Mouse (Mus musculus): ENCODE results near the gene Cd52. TPM values are rescaled to one million over a fixed set of nuclear protein-coding genes. Genes with fewer than 3 reads are reported as not detected.

Cd52 gene
- total and polyA plus RNA-seq, 3 experiments: 1,886 to 5,448 (median 2,306) TPM

DNA sequence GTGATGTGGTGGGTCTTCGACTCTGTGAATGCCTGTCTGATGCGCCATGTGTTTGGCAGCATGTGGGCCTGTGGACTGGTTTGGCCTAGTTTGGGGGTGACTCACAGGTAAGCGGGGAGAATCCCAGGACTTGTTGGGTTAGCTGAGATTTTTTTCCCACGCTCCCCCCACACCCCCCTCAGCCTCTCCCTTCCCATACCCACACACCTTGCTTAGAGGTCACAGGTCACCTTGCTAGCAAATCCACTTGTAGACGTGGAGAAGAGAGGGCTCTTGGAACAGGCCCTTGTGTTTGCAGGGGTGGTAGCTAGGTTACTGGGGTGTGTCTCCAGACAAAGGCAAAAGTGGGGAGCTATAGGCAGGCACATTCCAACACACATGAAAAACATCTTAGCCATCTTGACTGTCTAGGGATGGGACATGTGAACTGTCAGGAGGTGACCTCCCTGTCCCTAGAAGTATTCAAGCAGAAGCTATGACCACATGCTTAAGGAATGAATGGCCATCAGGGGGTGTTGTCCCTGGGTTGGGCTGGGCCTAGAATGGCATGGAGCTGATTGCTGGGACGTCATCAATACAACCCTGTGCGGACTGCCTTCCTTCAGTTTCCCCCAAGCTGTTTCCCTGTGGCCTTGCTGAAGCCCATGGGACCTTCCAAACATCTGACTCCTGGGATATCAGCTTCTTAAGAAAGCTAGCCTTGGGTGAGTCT is 26.9 kb downstream of the Cd52 start:
- dilution Hi-C loops (cut with MboI; ENCODE audit: extremely low pct_ligation_motif_present, extremely low pct_unique_long_range_greater_than_20kb, low sequenced_read_pairs): no loop called here
- H3K4me3 ChIP-seq (replicated peaks in 1 of 3; ENCODE audit: low read depth in 2 of 3, low read length in 2 of 3, poor library complexity in 1 of 3): no peak overlapping the region
- in situ Hi-C loops (cut with MboI; ENCODE audit: low pct_ligation_motif_present, low pct_unique_long_range_greater_than_20kb, low sequenced_read_pairs): no loop called here
- H3K4me1 ChIP-seq (ENCODE audit: control insufficient read depth in 1 of 2, insufficient read depth in 2 of 2): peaks cover 3 to 12% of the 10 kb centered on the region in 2 experiments
- H3K27ac ChIP-seq (ENCODE audit: insufficient read depth, low read depth): no peak overlapping the region
- H3K4me2 ChIP-seq (ENCODE audit: insufficient read depth, low read depth, poor library complexity, severe bottlenecking): no peak overlapping the region
- no peak for DNase-seq (ENCODE audit: extremely low read depth)
- H3K9me3 ChIP-seq (replicated peaks; ENCODE audit: low read length): no peaks in the 10 kb centered on the region
- H3K79me2 ChIP-seq (replicated peaks; ENCODE audit: control insufficient read depth, extremely low read depth, insufficient read depth, poor library complexity, severe bottlenecking): no peaks in the 10 kb centered on the region
- no peaks in the 10 kb centered on the region for H3K36me3 ChIP-seq (replicated peaks in 1 of 2; ENCODE audit: control insufficient read depth in 1 of 2, insufficient read depth in 1 of 2, low read length in 1 of 2)
- peaks cover 2% of the 10 kb centered on the region for H3K27me3 ChIP-seq (replicated peaks)
- no peak for TF ChIP-seq JUND (conservative IDR thresholded peaks at IDR 0.05; ENCODE audit: low read depth, low read length)
- no peak for TF ChIP-seq EP300 (IDR thresholded peaks at IDR 0.05; ENCODE audit: low read length)
- TF ChIP-seq RAD21 (IDR thresholded peaks at IDR 0.05; ENCODE audit: low read depth, low read length): no peak
- TF ChIP-seq ETS1 (conservative IDR thresholded peaks at IDR 0.05; ENCODE audit: low read depth, low read length): no peak
- TF ChIP-seq SMC3 (IDR thresholded peaks at IDR 0.05; ENCODE audit: low read depth, low read length): no peak
- no peak for TF ChIP-seq HCFC1 (IDR thresholded peaks at IDR 0.05; ENCODE audit: low read depth, low read length)
- no peak for TF ChIP-seq CTCF (conservative IDR thresholded peaks at IDR 0.05 in 1 of 2, IDR thresholded peaks at IDR 0.05 in 1 of 2; ENCODE audit: low read depth in 2 of 2, low read length in 2 of 2)
- TF ChIP-seq JUN (IDR thresholded peaks at IDR 0.05; ENCODE audit: insufficient read depth, low read depth, low read length): no peak
- TF ChIP-seq ZC3H11A (IDR thresholded peaks at IDR 0.05; ENCODE audit: low read depth, low read length): no peak
- no peak for TF ChIP-seq NELFE (IDR thresholded peaks at IDR 0.05; ENCODE audit: low read depth, low read length)
- no peak overlapping the region for H3K9ac ChIP-seq (ENCODE audit: insufficient read depth, low read depth)

DNA sequence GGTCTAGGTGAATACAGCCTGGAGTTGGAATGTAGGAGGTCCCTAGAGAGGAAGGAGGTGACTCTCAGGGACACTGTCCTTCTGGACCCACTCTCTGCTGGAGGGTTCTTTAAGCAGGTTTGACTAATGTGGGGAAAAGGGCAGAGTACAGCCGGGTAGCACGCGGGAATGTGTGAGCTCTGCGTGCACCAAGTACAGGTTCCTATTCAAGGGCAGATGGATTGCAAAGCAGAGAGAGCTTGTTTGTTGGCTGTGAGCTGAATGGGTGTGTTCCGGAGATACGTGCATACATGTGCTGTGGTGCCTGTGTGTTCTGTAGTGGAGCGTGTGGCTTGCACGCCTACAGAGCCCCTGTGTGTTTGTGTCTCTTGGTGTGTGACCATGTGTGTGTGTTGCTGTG is 27.5 kb downstream of the Cd52 start:
- Histone ChIP-seq H3K79me2 (replicated peaks; ENCODE audit: control insufficient read depth, extremely low read depth, insufficient read depth, poor library complexity, severe bottlenecking) (no peaks in the 10 kb centered on the region), H3K27me3 (replicated peaks) (peaks cover 1% of the 10 kb centered on the region), H3K4me1 (ENCODE audit: control insufficient read depth in 1 of 2, insufficient read depth in 2 of 2) (peaks cover 3 to 12% of the 10 kb centered on the region in 2 experiments), H3K9ac (ENCODE audit: insufficient read depth, low read depth) (no peak overlapping the region), H3K4me2 (ENCODE audit: insufficient read depth, low read depth, poor library complexity, severe bottlenecking) (no peak overlapping the region), H3K36me3 (replicated peaks in 1 of 2; ENCODE audit: control insufficient read depth in 1 of 2, insufficient read depth in 1 of 2, low read length in 1 of 2) (no peaks in the 10 kb centered on the region), H3K27ac (ENCODE audit: insufficient read depth, low read depth) (no peak overlapping the region), H3K4me3 (replicated peaks in 1 of 3; ENCODE audit: low read depth in 2 of 3, low read length in 2 of 3, poor library complexity in 1 of 3) (no peak overlapping the region), H3K9me3 (replicated peaks; ENCODE audit: low read length) (no peaks in the 10 kb centered on the region)
- dilution Hi-C loops (cut with MboI; ENCODE audit: extremely low pct_ligation_motif_present, extremely low pct_unique_long_range_greater_than_20kb, low sequenced_read_pairs): no loop called here
- no peak for TF ChIP-seq USF2 (conservative IDR thresholded peaks at IDR 0.05; ENCODE audit: low read depth, low read length)
- TF ChIP-seq RAD21 (IDR thresholded peaks at IDR 0.05; ENCODE audit: low read depth, low read length): no peak
- no peak for TF ChIP-seq SIN3A (IDR thresholded peaks at IDR 0.05; ENCODE audit: low read length)
- TF ChIP-seq MYC (IDR thresholded peaks at IDR 0.05; ENCODE audit: low read depth, low read length): no peak
- no peak for TF ChIP-seq MXI1 (IDR thresholded peaks at IDR 0.05; ENCODE audit: low read depth, low read length)
- no peak for TF ChIP-seq USF1 (IDR thresholded peaks at IDR 0.05; ENCODE audit: low read depth, low read length)
- no peak for TF ChIP-seq POLR2AphosphoS2 (IDR thresholded peaks at IDR 0.05; ENCODE audit: low read depth, low read length)
- no peak for TF ChIP-seq MEF2A (IDR thresholded peaks at IDR 0.05; ENCODE audit: borderline replicate concordance, low read depth, low read length)
- TF ChIP-seq ELF1 (IDR thresholded peaks at IDR 0.05; ENCODE audit: low read depth, low read length): no peak
- TF ChIP-seq HCFC1 (IDR thresholded peaks at IDR 0.05; ENCODE audit: low read depth, low read length): no peak
- TF ChIP-seq IRF4 (IDR thresholded peaks at IDR 0.05; ENCODE audit: low read depth, low read length): no peak
- no peak for TF ChIP-seq BHLHE40 (IDR thresholded peaks at IDR 0.05; ENCODE audit: low read depth, low read length)
- TF ChIP-seq MAZ (IDR thresholded peaks at IDR 0.05; ENCODE audit: low read depth, low read length): no peak
- no peak for TF ChIP-seq EP300 (IDR thresholded peaks at IDR 0.05; ENCODE audit: low read length)
- no peak for TF ChIP-seq E2F4 (IDR thresholded peaks at IDR 0.05; ENCODE audit: insufficient replicate concordance, low read depth, low read length)
- no peak for TF ChIP-seq MAFK (IDR thresholded peaks at IDR 0.05; ENCODE audit: insufficient replicate concordance, low read length)
- TF ChIP-seq GABPA (IDR thresholded peaks at IDR 0.05; ENCODE audit: insufficient replicate concordance, low read depth, low read length): no peak
- no peak for TF ChIP-seq ETS1 (conservative IDR thresholded peaks at IDR 0.05; ENCODE audit: low read depth, low read length)
- TF ChIP-seq CHD1 (IDR thresholded peaks at IDR 0.05; ENCODE audit: low read depth, low read length): no peak
- no peak for TF ChIP-seq SMC3 (IDR thresholded peaks at IDR 0.05; ENCODE audit: low read depth, low read length)
- in situ Hi-C loops (cut with MboI; ENCODE audit: low pct_ligation_motif_present, low pct_unique_long_range_greater_than_20kb, low sequenced_read_pairs): no loop called here
- DNase-seq (ENCODE audit: extremely low read depth): no peak

All from CH12.LX (cell line).